Mouse (Mus musculus) WW6 (cell line): ENCODE measurements around the gene Mtch2.
A peak's percentile ranks its signal among the peaks of the same experiment; 100 is the strongest.
"Not testable (repeated sequence)": the region's sequence is repeated elsewhere in the genome, so short reads cannot be mapped to it uniquely, and the experiment has no call there.

Source experiments
- DNase-seq: peaks from one replicate; pipeline ENCODE4 v3.0.0-alpha.2; 2013; ENCODE audit warnings: low read depth, low spot score

The Mtch2 gene

GRCm38 (mm10) chr2:90861486-90861885 is 14.5 kb downstream of the Mtch2 start:
- no peak for DNase-seq

- DNase-seq = no peak
Measured at GRCm38 (mm10) chr2:90864184-90864583, 17.2 kb downstream of the Mtch2 start.

- no peak for DNase-seq
Measured at GRCm38 (mm10) chr2:90866524-90866923, 19.6 kb downstream of the Mtch2 start.

- DNase-seq = no peak
Measured at GRCm38 (mm10) chr2:90870136-90870601, 23.2 kb downstream of the Mtch2 start.

- DNase-seq = no peak
Measured at GRCm38 (mm10) chr2:90871180-90871961, 24.4 kb downstream of the Mtch2 start.

- DNase-seq = no peak
Measured at GRCm38 (mm10) chr2:90874025-90874424, 27.1 kb downstream of the Mtch2 start.

- DNase-seq = no peak
Measured at GRCm38 (mm10) chr2:90875239-90875638, 28.3 kb downstream of the Mtch2 start.

- no peak for DNase-seq
Measured at GRCm38 (mm10) chr2:90877584-90878259, 30.8 kb downstream of the Mtch2 start.

- no peak for DNase-seq
Measured at GRCm38 (mm10) chr2:90879419-90879818, 32.5 kb downstream of the Mtch2 start.

GRCm38 (mm10) chr2:90880144-90880785 is 33.3 kb downstream of the Mtch2 start:
- no peak for DNase-seq

GRCm38 (mm10) chr2:90881824-90882223 is 34.9 kb downstream of the Mtch2 start:
- no peak for DNase-seq

- no peak for DNase-seq
Measured at GRCm38 (mm10) chr2:90885218-90886041, 38.5 kb downstream of the Mtch2 start, which contains the start of gene C1qtnf4. Gene C1qtnf4, plus strand, starts transcription at chr2:90885860.

- DNase-seq = no peak
Measured at GRCm38 (mm10) chr2:90886436-90886835, 39.5 kb downstream of the Mtch2 start.

- no peak for DNase-seq
Measured at GRCm38 (mm10) chr2:90887627-90888026, 40.7 kb downstream of the Mtch2 start.

GRCm38 (mm10) chr2:90889550-90890548 is 42.9 kb downstream of the Mtch2 start:
- peak; percentile 18 for DNase-seq

- no peak for DNase-seq
Measured at GRCm38 (mm10) chr2:90893673-90894298, 46.8 kb downstream of the Mtch2 start.

- not testable (repeated sequence) for DNase-seq
Measured at GRCm38 (mm10) chr2:90894299-90894677, 47.3 kb downstream of the Mtch2 start.

GRCm38 (mm10) chr2:90903398-90903797 is 56.4 kb downstream of the Mtch2 start:
- no peak for DNase-seq

- peak; percentile 83 for DNase-seq
Measured at GRCm38 (mm10) chr2:90904076-90904855, 57.3 kb downstream of the Mtch2 start, which contains the start of the genes Kbtbd4 and Ndufs3. Gene Kbtbd4, plus strand, starts transcription at chr2:90904740. Gene Ndufs3, minus strand, starts transcription at chr2:90904827.
